Mouse (Mus musculus): ENCODE results near the gene Nub1.
"Not testable (repeated sequence)": the region's sequence is repeated elsewhere in the genome, so short reads cannot be mapped to it uniquely, and the experiment has no call there.

The Nub1 gene

DNA sequence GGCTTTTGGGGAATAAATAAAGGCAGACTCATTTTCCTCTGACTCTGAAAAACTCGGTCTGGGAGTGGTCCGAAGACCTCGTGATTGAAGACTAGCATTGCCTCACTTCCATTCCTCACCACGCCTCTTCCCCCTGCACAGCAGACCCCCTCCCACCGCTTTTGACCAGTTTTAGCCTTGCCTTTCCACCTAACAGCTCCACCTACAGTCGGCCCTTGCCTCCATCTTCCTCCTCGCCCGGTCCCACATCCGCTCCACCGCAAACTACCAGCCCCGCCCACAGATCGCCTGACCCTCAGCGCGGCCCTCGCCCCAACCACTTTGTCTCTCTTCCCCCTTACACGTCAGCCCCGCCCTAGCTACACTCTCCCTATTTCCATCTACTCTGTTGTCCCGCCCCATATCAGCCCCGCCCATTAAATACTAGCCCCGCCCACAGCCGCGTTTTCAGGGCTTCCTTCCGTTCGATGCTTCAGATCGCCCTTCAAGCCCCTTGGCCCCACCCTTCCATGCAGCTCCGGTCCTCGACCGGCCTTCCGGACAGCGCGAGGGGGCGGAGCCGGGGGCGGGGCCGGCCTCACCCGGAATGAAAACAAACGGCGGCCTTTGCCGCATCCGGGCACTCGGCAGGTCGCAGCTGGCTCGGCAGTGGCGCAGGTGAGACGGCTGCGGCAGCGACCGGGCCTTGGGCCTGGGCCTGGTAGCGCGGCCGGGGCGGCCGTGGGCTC, at the start of gene Nub1:
TSS of gene Nub1 (plus strand) at position 167 of the 728 bp plus-strand sequence.
- DNase-seq = peak; percentile 100

DNA sequence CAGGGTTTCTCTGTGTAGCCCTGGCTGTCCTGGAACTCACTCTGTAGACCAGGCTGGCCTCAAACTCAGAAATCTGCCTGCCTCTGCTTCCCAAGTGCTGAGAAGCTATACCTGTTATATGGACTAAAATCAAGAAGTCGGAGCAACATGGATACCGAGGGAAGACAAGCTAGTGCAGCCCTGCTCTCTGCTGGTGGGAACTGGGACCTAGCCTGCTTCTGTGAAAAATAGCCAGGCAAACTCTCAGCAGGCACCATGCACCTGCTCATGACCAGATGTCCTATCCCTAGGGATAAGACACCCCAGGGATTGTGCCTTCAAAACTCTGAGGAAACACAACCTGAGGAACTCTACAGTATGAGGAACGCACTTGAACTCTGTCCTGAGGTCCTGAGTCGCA, 48.3 kb upstream of the Nub1 start:
- no peak for DNase-seq

DNA sequence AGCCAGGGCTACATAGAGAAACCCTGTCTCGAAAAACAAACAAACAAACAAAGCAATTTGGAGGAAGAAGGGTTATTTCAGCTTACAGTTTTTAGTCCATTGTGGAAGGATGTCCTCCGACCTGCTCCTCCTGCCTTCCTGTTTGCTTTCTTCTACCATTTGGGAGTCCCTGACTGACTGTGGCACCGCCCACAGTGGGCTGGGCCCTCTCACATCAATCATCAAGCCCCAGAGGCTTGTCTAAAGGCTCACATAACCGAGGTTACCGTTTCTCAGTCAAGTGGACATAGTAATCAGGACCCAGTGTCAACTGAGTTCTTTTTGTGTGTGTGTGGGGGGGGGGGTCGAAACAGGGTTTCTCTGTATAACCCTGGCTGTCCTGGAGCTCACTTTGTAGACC, 47.2 kb upstream of the Nub1 start:
- no peak for DNase-seq

DNA sequence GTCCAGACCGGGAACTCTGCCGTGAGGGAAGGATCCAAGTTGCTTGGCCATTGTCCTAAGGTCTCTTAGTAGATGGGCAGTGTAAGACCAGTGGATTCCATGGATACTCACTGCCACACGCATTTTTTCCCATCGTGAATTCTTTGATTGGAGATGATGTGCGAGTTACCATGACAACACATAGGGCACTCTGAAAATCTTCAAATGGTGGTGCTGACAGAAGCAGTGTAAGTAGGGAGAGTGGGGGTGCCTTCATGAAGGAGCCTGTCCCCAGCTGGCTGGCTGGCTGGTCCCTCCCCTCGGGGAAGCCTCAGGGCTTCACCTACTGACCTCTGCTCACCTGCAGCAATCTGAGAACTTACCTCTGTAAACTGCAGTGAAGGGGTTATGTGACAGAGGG, 46.3 kb upstream of the Nub1 start:
- no peak for DNase-seq

DNA sequence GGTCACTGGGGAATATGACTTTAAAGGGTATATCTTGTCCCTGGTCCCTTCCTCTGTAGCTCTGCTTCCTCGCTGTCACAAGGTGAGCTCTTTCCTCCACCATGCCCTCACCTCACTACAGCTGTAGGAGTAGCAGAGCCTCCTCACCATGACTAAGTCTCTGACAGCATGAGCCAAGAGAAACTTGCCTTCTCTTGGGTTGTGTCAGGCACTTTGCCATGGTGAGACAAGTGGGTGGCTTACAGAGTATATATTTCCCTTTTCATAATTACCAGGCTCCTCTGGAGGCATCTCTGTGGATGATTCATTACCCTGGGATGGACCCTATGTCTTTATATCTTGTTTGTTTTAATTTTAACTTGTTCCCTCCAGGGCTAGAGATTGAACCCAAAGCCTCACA, 39.9 kb upstream of the Nub1 start:
- no peak for DNase-seq

DNA sequence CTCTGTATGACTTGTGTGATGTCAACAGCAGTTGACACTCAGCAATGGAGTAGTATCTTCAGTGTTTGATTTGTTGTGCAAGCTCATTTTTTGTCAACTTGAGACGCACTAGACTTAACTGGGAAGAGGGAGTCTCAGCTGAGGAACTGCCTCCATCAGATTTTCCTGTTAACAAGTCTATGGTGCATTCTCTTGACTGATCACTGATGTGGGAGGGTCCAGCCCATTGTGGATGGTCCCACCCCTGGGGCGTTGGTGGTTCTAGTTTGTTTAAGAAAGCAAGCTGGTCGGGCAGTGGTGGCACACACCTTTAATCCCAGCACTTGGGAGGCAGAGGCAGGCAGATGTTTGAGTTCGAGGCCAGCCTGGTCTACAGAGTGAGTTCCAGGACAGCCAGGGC, 36.1 kb upstream of the Nub1 start:
- DNase-seq = no peak

DNA sequence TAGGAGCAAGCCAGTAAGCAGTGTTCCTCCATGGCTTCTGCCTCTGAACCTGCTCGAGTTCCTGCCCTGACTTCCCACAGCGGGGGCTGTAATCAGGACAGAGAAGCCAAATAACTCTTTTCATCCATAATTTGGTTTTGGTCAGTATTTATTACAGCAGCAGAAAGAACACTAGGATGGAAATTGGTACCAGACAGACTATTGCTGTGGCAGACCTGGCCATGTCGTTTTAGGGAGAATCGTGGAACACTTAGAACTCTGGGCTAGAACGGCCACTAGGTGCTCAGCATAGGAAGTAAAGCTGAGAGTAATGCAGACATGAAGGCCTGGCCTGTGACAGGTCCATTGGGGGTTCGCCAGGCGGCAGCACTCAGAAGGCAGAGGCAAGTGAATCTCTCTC, 35.6 kb upstream of the Nub1 start:
- no peak for DNase-seq

DNA sequence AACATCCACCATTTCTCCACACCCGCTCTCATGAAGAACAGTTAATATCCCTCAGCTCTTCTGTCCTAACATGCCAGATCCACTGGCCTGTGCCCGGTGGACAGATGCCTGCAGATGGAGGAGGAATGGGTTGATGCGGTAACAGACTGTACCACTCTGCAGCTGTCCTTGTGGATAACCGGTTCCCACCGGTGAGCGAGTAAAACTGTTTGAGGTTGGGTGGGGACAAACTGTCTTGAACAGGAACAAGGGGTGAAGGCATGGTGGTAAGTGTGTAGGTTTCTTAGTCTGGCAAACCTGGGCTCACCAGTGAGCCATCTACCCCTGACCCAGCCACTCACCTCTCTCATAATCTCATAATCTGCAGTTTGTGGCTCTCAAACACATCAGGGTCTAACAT, 34.0 kb upstream of the Nub1 start:
- no peak for DNase-seq

DNA sequence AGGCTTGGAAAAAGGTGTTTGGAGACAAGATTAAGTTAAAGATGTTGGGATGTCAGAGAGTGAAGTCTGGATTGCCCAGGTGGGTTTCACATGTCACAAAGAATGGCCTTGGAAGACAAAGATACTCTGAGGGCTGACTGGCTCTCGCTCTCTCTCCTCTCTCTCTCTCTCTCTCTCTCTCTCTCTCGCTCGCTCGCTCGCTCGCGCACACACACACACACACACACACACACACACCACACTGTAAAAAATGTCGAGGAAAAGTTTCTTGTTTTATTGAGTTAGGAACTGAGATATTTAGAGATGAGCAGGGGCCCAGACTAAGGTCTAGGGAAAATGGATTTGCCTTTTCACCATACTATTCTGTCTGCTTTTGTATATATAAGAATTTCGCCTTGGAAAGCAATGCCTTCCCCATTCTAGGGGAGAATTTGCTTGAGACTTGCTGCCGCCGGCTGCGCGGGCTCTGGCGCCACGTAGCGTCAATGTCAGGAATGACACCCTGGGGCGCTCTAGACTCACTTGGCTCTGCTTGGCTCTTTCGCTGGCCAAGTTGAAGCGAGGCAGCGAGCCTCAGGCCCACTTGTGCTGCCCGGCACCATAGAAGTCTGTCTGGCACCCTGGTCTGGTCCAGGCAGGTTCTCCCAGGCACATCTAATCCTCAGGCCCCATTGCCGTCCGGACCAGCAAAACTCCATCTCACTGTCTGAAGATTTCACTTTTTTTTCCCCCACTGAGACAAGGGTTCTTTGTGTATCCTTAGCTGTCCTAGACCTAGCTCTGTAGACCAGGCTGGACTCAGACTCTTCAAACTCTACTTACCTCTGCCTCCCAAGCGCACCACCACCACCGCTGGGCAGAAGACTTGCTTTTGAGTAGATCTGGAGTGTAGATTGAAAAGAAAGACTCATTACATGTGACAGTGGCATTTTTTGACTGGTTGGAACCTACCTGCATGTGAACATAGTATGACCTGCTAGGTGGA, 33.3 kb upstream of the Nub1 start:
- DNase-seq = peak; percentile 91 to 92

DNA sequence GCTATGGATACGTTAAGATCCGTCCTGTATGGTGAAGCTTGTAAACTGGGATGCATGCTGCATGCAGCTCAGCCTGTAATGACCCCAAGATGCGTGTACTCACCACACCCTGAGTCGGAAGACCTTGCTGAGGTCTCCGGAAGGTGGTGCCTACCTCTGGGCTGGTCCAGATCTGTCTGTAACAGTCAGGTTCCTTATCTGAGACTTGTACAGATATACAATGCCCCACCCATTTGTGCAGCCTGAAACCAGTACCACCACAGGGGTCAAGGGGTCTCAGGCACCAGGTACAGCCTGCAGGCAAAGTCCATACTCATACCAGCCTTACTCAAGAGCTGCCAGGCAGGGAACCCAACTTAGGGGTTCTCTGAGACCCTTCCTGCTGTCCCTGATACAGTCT, 32.6 kb upstream of the Nub1 start:
- no peak for DNase-seq

DNA sequence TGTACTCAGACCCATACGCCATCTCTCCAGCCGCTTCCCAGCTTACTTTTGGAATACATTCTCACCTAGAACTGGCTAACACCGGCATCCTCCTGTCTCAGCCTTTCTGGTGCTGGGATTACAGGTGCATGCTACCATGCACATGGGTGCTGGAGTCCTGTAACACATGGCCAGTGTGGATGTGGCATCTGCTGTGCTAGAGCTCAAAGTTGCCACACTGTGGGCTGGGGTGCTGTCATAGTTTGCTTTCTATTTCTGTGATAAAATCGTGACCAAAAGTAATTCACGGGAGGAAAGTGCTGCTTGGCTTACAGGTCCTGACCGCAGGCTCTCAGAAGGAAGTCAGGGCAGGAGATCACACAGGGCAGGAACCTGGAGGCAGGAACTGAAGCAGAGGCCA, 30.8 kb upstream of the Nub1 start:
- no peak for DNase-seq

DNA sequence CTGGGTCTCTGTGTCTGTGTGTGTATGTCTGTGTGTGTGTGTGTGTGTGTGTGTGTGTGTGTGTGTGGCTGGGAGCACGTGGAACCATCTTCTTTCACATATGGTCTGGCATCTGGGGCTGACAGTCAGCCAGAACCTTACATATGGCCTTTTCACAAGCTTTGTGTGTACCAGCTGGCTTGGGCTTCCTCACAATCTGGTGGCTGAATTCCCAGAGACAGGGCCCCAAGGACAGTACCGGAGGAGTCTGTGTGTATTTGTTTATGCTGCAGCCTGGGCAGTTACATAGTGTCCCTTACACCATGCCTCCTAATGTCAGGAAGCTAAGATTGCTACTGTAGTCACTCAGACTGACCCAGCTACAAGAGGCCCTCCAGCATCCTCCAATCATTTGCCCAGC, 28.2 kb upstream of the Nub1 start:
- DNase-seq = no peak

DNA sequence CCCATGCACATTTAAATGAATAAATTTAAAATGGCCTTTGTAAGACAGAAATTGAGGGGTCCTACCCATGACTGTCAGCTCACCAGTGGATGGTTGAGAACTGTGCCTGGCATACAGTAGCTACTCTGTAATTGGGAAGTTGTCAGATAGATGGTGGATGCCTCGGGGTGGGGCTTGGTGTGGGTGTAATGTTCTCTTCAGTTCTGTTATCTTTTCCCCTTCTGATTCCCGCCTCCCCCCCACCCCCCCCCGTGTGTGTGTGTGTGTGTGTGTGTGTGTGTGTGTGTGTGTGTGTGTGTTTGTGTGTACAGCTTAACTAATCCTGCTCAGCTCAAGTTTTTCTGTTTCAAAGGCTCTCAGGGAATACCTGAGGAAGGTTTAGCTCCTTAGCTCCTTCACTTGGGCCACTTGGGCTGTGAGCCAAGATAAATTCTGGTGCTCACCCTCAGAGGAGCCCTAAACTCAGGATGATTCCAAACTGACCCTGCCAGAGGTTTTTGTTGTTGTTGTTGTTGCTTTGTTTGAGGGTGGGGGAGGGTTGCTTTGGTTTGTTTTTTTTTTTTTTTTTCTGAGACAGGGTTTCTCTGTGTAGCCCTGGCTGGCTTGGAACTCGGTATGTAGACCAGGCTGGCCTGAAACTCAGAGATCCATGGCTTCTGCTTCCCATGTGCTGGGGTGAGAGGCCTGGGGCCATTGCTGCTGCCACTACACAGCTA, 25.5 kb upstream of the Nub1 start:
- DNase-seq = no peak

DNA sequence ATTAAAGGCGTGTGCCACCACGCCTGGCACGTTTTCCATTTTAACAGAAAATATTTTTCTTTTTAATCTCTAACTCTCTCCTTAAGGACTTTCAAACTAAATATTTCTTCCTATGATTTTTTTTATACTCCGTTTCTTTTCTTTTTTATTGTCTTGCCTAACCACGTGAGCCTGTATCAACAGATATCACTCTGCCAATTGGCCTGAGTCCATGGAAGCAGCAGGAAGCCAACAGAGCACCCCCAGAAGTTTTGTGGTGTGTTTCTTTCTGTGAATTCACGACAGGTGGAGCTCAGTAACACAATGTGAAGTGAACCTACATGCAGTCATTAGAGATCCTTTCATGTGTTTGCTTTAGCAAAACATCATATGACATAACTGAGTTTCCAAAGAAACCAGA, 23.9 kb upstream of the Nub1 start:
- DNase-seq = no peak

DNA sequence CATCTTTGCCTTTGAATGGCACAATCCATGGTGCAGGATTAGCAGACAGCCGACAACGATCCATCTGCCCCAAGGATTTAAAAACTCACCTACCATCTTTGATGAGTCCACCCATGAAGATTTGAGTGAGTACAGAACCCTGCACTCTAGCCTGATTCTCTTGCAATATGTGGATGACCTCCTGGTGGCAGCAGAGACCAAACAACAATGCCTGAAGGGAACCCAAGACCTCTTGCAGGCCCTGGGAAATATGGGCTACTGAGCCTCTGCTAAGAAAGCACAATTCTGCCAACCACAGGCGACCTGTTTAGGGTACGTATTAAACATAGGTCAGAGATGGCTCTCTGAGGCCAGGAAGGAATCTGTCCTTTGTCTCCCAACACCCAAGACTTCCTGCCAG, 11.1 kb upstream of the Nub1 start:
- DNase-seq = peak; percentile 88

DNA sequence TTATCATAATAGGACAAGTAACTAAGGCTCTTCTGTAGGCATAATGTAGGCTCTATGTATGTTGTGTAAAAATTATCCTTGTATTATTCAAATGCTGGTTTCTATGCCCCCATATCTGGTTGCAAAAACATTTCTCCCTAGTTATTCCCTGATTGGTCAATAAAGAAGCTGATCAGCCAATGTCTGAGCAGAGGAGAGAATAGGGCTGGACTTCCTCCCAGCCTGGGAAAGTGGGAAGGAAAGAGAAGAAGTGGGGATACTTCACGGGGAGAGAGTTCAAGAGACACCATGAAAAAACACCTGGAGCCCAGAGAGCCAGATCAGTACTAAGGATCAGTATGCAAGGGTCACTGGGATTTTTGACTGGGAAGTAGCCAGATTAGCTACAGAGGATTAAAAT, 3.9 kb upstream of the Nub1 start:
- no peak for DNase-seq

DNA sequence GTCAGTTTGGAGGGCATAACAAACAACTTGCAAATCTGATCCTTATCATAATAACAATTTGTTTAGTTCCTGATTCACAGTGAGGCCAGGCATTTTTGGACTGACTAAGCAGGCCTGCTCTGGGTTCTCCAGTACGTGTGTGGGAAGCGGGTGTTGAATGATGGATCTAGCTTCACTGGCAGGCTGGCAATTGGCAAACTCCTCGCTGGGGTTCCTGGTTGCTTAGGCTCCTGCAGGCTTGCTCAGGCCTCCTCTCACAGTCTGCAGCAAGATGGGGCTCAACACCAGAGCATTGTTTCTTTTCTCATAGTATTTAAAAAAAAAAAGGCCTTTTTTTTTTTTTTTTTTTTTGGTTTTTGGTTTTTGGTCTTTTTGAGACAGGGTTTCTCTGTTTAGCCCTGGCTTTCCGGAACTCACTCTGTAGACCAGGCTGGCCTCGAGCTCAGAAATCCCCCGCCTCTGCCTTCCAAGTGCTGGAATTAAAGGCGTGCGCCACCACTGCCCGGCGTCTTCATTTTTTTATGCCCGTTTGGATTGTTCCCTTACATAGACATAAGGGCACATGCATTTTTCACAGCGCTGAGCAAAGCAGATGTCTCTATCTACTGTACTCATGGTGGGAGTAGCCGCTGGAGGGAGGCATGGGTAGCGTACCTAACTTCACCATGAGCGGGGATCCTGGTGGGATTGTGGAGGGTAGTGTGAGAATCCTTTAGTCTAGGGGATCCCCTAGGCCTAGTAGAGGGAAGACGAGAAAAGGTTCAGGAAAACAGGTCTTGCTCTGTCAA, 560 bp upstream of the Nub1 start:
- DNase-seq = peak; percentile 41 to 63

DNA sequence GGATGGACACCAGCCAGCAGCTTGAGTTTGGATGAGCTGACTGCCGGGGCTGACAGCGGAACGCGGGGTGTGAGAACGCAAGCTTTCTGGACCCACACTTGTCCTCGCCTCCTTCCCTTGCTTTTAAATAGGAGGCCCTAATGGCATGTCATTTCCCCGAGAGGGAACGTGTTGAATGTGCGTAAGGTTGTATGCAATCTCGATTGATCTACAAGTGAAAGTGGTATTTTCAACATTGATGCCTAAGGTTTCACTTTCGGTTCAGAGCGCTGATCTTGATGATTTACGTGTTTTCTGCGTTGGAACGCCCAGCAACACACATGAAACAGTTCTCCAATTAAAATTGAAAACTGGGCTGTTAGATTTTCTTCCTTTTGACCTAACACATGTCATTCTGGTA, 844 bp downstream of the Nub1 start:
- DNase-seq = no peak

DNA sequence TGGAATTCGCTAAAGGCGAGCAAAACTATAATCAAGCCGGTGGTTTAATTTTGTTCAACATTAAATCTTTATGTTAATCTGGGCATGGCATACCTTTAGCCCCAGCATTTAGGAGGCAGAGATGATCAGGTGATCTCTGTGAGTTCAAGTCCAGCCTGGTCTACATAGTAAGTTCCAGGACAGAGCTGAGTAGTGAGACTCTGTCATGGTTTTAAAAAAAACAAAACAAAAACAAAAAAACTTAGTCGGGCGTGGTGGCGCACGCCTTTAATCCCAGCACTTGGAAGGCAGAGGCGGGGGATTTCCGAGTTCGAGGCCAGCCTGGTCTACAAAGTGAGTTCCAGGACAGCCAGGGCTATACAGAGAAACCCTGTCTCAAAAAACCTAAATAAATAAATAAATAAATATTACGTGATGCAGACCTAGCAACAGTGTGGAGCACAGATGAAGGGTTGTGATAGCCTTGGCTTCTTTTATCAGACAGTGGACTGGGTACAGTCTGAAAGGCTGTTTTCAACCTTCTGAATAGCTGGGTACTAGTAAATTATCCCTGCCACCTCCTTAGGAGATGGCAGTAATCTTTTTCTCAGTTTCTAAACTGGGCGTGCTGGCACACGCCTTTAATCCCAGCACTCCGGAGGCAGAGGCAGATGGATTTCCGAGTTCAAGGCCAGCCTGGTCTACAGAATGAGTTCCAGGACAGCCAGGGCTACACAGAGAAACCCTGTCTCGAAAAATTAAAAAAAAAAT, 1.5 kb downstream of the Nub1 start:
- DNase-seq = not testable (repeated sequence)

DNA sequence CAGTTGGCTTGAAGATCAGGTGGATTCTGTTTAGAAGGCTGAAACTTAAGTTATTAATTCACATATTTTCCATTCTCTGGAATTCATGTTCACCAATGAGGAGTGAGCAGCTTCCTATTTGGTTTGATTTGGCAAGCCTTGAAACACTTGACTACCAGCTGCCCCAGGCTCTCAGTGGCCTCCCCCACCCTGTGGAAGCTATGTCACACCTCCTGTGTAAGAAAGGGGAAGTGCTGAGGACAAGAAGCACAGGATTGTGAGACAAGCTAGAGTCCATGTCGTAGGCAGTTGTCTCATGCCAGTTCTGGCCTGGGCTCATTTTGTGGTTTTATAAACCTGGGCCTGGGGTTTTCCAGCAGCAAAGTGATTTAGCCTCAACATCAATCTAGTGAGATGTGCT, 2.4 kb downstream of the Nub1 start:
- DNase-seq = no peak

DNA sequence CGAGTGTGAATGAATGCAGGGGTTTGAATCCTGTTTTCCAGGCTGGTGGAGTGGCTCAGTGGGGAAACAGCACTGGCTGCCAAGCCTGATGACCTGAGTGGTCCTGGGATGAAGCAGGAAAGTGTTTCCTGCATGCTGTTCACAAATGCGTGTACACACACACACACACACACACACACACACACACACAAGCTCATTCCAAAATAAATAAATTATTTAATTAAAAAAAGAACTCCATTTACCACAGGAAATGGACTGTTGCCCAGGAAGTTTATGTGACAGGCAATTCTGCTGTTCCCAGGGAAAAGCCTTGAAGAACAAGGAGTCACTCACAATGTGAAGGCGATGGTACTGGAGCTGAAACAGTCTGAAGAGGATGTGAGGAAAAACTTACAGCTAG, 11.4 kb downstream of the Nub1 start:
- peak in 1 of 2 experiments; percentile 47 for DNase-seq

DNA sequence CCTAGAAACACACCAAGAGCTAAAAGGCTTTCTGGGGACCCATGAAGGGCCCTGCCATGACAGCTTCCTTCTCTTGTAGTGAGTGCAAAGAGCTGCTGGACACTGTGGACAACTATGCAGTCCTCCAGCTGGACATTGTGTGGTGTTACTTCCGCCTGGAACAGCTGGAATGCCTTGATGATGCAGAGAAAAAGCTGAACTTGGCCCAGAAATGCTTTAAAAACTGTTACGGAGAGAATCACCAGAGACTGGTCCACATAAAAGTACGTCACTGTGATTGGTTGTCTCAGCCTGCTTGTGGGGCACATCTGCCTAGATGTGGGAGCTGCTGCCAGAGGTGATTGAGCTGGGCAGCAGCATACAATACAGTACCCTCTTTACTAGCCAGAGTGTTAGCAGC, 15.9 kb downstream of the Nub1 start:
- DNase-seq = peak; percentile 44 to 66

All from kidney, postnatal 4 days (tissue).